In the genomic region with DNA sequence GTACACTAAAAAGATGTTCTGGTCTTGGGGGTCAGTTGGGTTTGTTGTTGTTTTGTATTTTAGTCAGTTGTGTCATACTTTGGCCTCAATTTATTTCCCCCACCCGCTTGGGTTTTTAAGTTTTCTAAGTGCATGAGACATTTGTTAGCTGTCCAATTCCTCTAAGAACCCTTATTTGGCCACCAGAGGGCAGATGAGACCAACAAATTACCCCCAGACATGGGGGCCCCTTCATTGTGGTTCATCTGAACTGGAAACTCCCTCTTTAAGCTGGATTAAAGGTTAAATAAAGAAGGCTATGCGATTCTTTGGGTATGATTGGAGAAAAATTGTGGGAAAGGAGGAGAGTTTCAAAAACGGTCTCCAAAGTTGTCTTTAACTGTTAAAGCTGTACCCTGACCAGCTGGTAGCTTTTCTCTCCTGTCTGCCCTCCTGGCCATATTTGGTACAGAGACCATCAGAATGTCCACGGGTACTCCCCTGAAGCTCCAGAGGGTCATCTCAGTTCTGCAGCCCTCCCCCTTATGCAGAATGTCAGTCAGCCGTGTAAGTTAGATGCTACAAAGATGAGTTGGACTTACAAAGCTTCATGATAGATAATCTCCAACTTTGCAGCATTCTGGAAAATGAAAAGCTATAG, we compare ENCODE assay signal across 9 mouse cellular contexts.
DNase-seq lines count a peak whose midpoint lies in the region; ATAC-seq lines count a peak whose summit lies in the region.
"Had no signal": no experiment of that assay in that cellular context is flagged by ENCODE, and none has a peak within 500 bp of the region (broad histone marks: within the 10 kb centered on the region; RNA-seq: fewer than 3 reads in every experiment).

No protein-coding gene starts in this region.

- DNase-seq in liver (peak; percentile 10), ZHBTc4 (ENCODE audit: low read depth, low spot score) (peak; percentile 61)
- DNase-seq in embryo, embryonic 10 days (ENCODE audit: low spot score): peak; percentile 67
- peak; percentile 12 for DNase-seq in hindlimb bud, embryonic 11.5 days (ENCODE audit: extremely low spot score, low read depth, low spot score)
- peak; percentile 55 for DNase-seq in limb, embryonic 11.5 days (ENCODE audit: low spot score)
- DNase-seq in retina, postnatal 1 day: peak; percentile 71

- WGBS in liver, embryonic 12.5 days (ENCODE audit: insufficient replicate concordance): 37% methylated on average over 5 of the region's 5 CpGs
- WGBS in limb, embryonic 11.5 days: 53% methylated on average over 5 of the region's 5 CpGs

- H3K4me3 ChIP-seq in liver, embryonic 12.5 days: no peak overlapping the region
- no peak overlapping the region for H3K4me3 ChIP-seq in limb, embryonic 11.5 days (ENCODE audit: low read depth, low read length)
- H3K4me3 ChIP-seq: limb, embryonic 15.5 days had no signal

- no peak overlapping the region for H3K4me2 ChIP-seq in liver, embryonic 12.5 days
- no peak overlapping the region for H3K4me2 ChIP-seq in limb, embryonic 11.5 days (ENCODE audit: low read depth, severe bottlenecking)
- H3K4me2 ChIP-seq: limb, embryonic 15.5 days had no signal

- H3K9ac ChIP-seq in liver, embryonic 12.5 days: no peak overlapping the region
- no peak overlapping the region for H3K9ac ChIP-seq in limb, embryonic 11.5 days (ENCODE audit: low read length)
- H3K9ac ChIP-seq: limb, embryonic 15.5 days had no signal

- H3K27me3 ChIP-seq in liver, embryonic 12.5 days (replicated peaks): no peaks in the 10 kb centered on the region; the same call in 1 of the 2 replicates
- H3K27me3 ChIP-seq in limb, embryonic 11.5 days (ENCODE audit: control insufficient read depth, insufficient read depth, low read length): no peaks in the 10 kb centered on the region

- no peak; the same call in 1 of the 2 replicates for ATAC-seq in liver, embryonic 12.5 days
- ATAC-seq in limb, embryonic 11.5 days (ENCODE audit: insufficient number of reproducible peaks, low FRiP score, low TSS enrichment, low read depth): no peak
- no peak for ATAC-seq in erythroid progenitor cell, adult 5-6 weeks (replicated peaks; ENCODE audit: low FRiP score, poor library complexity, severe bottlenecking)

- H3K36me3 ChIP-seq in liver, embryonic 12.5 days: no peaks in the 10 kb centered on the region
- no peaks in the 10 kb centered on the region for H3K36me3 ChIP-seq in limb, embryonic 11.5 days (ENCODE audit: control insufficient read depth, insufficient read depth, low read length)
- H3K36me3 ChIP-seq: limb, embryonic 15.5 days had no signal

- no peak overlapping the region for H3K27ac ChIP-seq in liver, embryonic 12.5 days
- no peak overlapping the region for H3K27ac ChIP-seq in limb, embryonic 11.5 days (replicated peaks; ENCODE audit: low read depth, low read length)
- H3K27ac ChIP-seq: limb, embryonic 15.5 days had no signal

- no peaks in the 10 kb centered on the region for H3K4me1 ChIP-seq in liver, embryonic 12.5 days
- H3K4me1 ChIP-seq in limb, embryonic 11.5 days (ENCODE audit: control insufficient read depth, insufficient read depth, low read length): no peaks in the 10 kb centered on the region
- H3K4me1 ChIP-seq: limb, embryonic 15.5 days had no signal

- no peaks in the 10 kb centered on the region for H3K9me3 ChIP-seq in liver, embryonic 12.5 days (replicated peaks)
- no peaks in the 10 kb centered on the region for H3K9me3 ChIP-seq in limb, embryonic 11.5 days (ENCODE audit: control insufficient read depth, low read length)
- H3K9me3 ChIP-seq: limb, embryonic 15.5 days had no signal

Comparison
In these comparisons a context has a peak if more than half of its experiments do, and no peak if none do; other contexts are left out.
1. DNase-seq: peak in every context shown above with its lines; median percentile 71 in retina, postnatal 1 day; 67 in embryo, embryonic 10 days; 61 in ZHBTc4; 55 in limb, embryonic 11.5 days; 12 in hindlimb bud, embryonic 11.5 days; 10 in liver.